Mouse (Mus musculus) thymus, adult 2 months (tissue): ENCODE data around the gene Pik3r6.

Source experiments
- CTCF ChIP-seq: fragments of 200-500 bp; IDR thresholded peaks from 2 replicates; pipeline ENCODE4 v1.5.1; 2012; ENCODE audit warnings: mild to moderate bottlenecking, control low read depth, low read length, moderate library complexity, borderline replicate concordance; ENCODE audit not compliant: control insufficient read depth, poor library complexity, insufficient read depth; ENCODE audit errors: extremely low read depth
- POLR2A ChIP-seq: fragments of 200-500 bp; IDR thresholded peaks from 2 replicates; pipeline ENCODE4 v1.6.1; 2012; ENCODE audit warnings: mild to moderate bottlenecking, low read length, control low read depth, moderate library complexity; ENCODE audit not compliant: control insufficient read depth, poor library complexity, insufficient read depth; ENCODE audit errors: extremely low read depth

DNA sequence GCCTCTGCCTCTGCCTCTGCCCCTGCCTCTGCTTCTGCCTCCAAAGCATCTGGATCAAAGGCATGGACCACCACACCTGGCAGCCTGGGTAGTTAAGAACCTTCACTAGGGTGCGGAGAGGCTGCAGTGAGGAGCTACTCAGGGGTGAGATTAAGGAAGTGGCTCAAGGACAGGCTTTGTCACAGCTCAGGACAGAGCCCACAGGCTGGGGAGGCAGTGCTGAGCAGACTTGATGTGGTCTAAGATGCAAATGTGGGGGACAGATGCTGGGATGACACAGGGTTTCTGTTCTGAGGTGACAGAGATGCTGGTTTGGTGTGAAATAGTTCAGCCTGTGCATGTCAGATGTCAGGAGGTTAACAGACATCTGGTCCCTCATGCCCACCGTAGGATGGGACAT is 411 bp upstream of the Pik3r6 start:
- TF ChIP-seq POLR2A (no peak), CTCF (no peak)
